Mouse (Mus musculus) liver, embryonic 16.5 days (tissue): ENCODE data around the gene Milr1. TPM values are rescaled to one million over a fixed set of nuclear protein-coding genes. Genes with fewer than 3 reads are reported as not detected.
A peak's percentile ranks its signal among the peaks of the same experiment; 100 is the strongest.

Experiments
- ATAC-seq: fragments of 200-750 bp; cut with Nextera tagmentation; 2 replicates; pipeline ENCODE4 v1.8.0; 2017; ENCODE audit warnings: low read depth, mild to moderate bottlenecking, moderate number of reproducible peaks, moderate library complexity
- H3K27ac ChIP-seq: fragments of 300-500 bp; sonication (generic); 2 replicates; pipeline ENCODE4 v1.5.1; 2014; ENCODE audit warnings: mild to moderate bottlenecking, low read length
- H3K27me3 ChIP-seq: fragments of 300-500 bp; sonication (generic); 2 replicates; pipeline ENCODE4 v1.6.1; 2014; ENCODE audit warnings: low read depth, low read length, mixed read lengths; ENCODE audit not compliant: control insufficient read depth, insufficient read depth
- H3K36me3 ChIP-seq: fragments of 300-500 bp; sonication (generic); 2 replicates; pipeline ENCODE4 v1.6.1; 2014; ENCODE audit warnings: mild to moderate bottlenecking; ENCODE audit not compliant: control insufficient read depth, insufficient read depth
- H3K4me1 ChIP-seq: fragments of 300-500 bp; sonication (generic); 2 replicates; pipeline ENCODE4 v1.6.1; 2014; ENCODE audit warnings: low read depth, low read length, mixed read lengths; ENCODE audit not compliant: control insufficient read depth
- H3K4me2 ChIP-seq: fragments of 300-500 bp; sonication (generic); 2 replicates; pipeline ENCODE4 v1.6.1; 2014; ENCODE audit warnings: low read depth, low read length, mixed read lengths
- H3K4me3 ChIP-seq: fragments of 300-500 bp; sonication (generic); 2 replicates; pipeline ENCODE4 v1.5.1; 2014; ENCODE audit warnings: low read depth, mild to moderate bottlenecking, low read length
- H3K9ac ChIP-seq: fragments of 300-500 bp; sonication (generic); 2 replicates; pipeline ENCODE4 v1.6.1; 2014; ENCODE audit warnings: low read depth, low read length
- H3K9me3 ChIP-seq: fragments of 300-500 bp; sonication (generic); replicated peaks from 2 replicates; pipeline ENCODE4 v1.6.1; 2016; ENCODE audit warnings: low read length; ENCODE audit not compliant: control insufficient read depth
- WGBS: fragments of 180-500 bp; shearing (Covaris S2); extraction: QIAGEN DNeasy Blood & Tissue Kit; methylation state at CpG from one replicate; pipeline ENCODE4 v1.1.7; 2014; ENCODE audit not compliant: insufficient replicate concordance; 5-methylcytosine and 5-hydroxymethylcytosine counted together
- polyA plus RNA-seq: library from polyadenylated mRNA; unstranded; fragments of >200 nt; fragmentation: Nextera tagmentation; extraction: Ambion mirVana; gene quantifications from 2 replicates; pipeline ENCODE4 v1.2.1, GENCODE M21; 2015

Milr1 gene
- polyA plus RNA-seq, 1 experiment from 2014 or later = 2.7 TPM

DNA sequence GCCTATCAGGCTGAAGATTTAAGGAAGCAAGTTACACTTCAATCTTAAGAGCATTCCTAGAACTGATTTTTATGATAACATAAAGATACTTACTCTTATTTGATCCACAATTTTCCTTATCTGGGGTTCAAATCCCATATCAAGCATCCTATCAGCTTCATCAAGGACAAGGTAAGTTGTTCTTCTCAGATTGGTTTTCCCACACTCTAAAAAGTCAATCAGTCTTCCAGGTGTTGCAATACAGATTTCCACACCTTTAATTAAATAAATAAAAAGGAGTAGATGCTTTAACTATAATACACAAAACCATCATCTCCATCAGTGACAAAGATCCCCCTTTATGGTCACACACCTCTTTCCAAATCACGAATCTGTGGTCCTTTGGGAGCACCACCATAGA lies 34.0 kb downstream of the Milr1 start:
- H3K4me2 ChIP-seq = 0 out of 2 replicates have a peak overlapping the region, but pooled peaks have one; percentile 69

GRCm38 (mm10) chr11:106787131-106788025 lies 36.4 kb downstream of the Milr1 start:
- peaks cover 48% of the 10 kb centered on the region for H3K36me3 ChIP-seq
- peak overlapping the region; percentile 98 for H3K9ac ChIP-seq
- no peaks in the 10 kb centered on the region for H3K27me3 ChIP-seq
- H3K4me3 ChIP-seq = peak overlapping the region; percentile 97
- peaks cover 14% of the 10 kb centered on the region for H3K4me1 ChIP-seq
- H3K4me2 ChIP-seq = peak overlapping the region; percentile 75
- H3K27ac ChIP-seq = peak overlapping the region; percentile 99
- peak; percentile 25 for ATAC-seq
- no peaks in the 10 kb centered on the region for H3K9me3 ChIP-seq
- WGBS = under 1% methylated on average over 64 of the region's 65 CpGs

More for the DNA sequence above, 34.0 kb downstream of the Milr1 start:
- Histone ChIP-seq H3K36me3 (peaks cover 56% of the 10 kb centered on the region), H3K4me3 (no peak overlapping the region), H3K4me1 (peaks cover 20% of the 10 kb centered on the region), H3K27me3 (no peaks in the 10 kb centered on the region), H3K9ac (no peak overlapping the region), H3K9me3 (no peaks in the 10 kb centered on the region), H3K27ac (no peak overlapping the region)
- 79% methylated on average over 1 of the region's 1 CpGs for WGBS
- no peak for ATAC-seq

DNA sequence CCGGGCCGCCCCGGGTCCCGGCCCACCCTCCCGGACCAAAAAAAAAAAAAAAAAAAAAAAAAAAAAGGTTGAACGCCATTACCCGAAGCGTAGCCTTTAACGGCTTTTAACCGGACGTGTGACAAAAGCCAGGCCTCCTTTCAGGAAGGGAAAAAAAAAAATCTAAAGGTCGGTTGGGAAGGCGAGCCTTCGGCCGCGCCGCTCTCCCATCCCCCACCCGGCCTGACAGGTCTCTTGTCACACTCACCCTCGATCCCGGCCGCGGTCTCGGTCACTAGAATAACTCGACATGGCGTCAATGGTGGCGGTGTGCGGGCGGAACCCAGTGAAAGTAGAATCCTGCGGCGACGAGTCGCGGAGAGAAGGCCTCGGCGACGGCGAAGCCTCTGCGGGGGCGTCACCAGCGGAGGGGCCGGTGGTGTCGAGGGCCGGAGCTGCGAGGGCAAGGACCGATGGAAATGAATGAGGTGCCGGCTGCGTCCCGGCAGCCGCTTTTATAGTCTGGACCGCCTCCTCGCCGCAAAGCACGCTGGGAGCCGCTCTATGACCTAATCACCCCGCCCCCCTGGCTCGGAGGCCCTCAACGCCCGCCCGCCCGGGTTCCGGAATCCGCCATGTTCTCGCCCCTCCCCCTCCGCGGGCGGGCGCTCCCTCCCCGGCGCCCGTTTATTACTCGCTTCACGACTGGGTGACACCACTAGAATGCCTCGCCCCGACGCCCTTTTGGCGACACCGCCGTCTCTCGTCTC lies 37.2 kb downstream of the Milr1 start:
- peak; percentile 79 for ATAC-seq

DNA sequence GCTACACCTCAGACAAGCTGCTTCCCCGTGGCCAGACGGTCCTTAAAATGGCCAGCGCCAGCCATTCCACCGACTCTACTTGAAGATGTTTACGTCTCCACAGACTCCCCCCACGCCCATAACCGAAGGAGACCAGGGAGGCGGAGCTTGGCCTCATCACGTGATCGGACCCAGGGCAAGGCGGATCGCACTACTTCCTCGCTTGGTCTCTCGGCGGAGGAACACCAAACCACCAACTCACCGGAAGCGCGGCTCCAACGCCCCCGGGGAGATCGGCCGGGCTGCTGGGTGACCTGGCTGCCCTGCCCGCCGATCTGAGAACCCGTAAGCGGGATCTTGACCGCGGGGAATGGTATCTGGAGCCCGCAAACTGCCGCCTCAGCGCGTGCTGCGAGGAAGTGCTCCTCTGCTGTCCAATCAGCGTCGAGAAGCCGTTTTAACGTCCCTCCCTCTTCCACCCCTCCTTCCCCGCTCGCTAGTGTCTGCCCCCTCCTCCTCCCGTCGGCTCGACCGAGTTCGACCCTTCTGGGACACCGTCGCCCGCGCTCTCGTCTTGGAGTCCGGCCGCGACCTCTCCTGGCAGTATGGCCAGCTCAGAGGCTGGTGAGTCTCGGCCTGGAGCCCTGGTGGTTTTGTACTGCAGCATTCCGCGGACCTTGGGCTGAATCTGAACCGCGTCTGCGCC lies 37.9 kb downstream of the Milr1 start, which contains the start of the genes Ddx5 and Cep95:
TSS of gene Ddx5 (minus strand) at position 411 of the 685 bp plus-strand sequence.
TSS of gene Cep95 (plus strand) at position 478 of the 685 bp plus-strand sequence.
- peak within 1 kb of the TSS; percentile 98 for H3K9ac ChIP-seq
- peak within 1 kb of the TSS; percentile 97 for H3K4me3 ChIP-seq
- under 1% methylated on average over 58 of the region's 58 CpGs for WGBS
- peaks cover 11% of the 10 kb centered on the region for H3K4me1 ChIP-seq
- no peaks in the 10 kb centered on the region for H3K27me3 ChIP-seq
- peak within 1 kb of the TSS; percentile 99 for H3K27ac ChIP-seq
- peaks cover 40% of the 10 kb centered on the region for H3K36me3 ChIP-seq
- peak; percentile 88 for ATAC-seq
- peak within 1 kb of the TSS; percentile 75 for H3K4me2 ChIP-seq
- H3K9me3 ChIP-seq = no peaks in the 10 kb centered on the region

More for the DNA sequence above, 37.2 kb downstream of the Milr1 start:
- Histone ChIP-seq H3K4me2 (peak overlapping the region; percentile 75), H3K4me3 (peak overlapping the region; percentile 97), H3K36me3 (peaks cover 43% of the 10 kb centered on the region), H3K27me3 (no peaks in the 10 kb centered on the region), H3K4me1 (peaks cover 11% of the 10 kb centered on the region), H3K27ac (peak overlapping the region; percentile 99), H3K9me3 (no peaks in the 10 kb centered on the region), H3K9ac (peak overlapping the region; percentile 98)
- under 1% methylated on average over 64 of the region's 79 CpGs for WGBS

GRCm38 (mm10) chr11:106789649-106790048 lies 38.6 kb downstream of the Milr1 start:
- Histone ChIP-seq H3K4me3 (peak overlapping the region; percentile 97), H3K9ac (peak overlapping the region; percentile 93), H3K9me3 (no peaks in the 10 kb centered on the region), H3K4me2 (peak overlapping the region; percentile 75), H3K4me1 (peaks cover 11% of the 10 kb centered on the region), H3K36me3 (peaks cover 39% of the 10 kb centered on the region), H3K27ac (peak overlapping the region; percentile 99), H3K27me3 (no peaks in the 10 kb centered on the region)
- ATAC-seq = no peak
- 0% methylated on average over 6 of the region's 6 CpGs for WGBS

GRCm38 (mm10) chr11:106793846-106794245 lies 42.8 kb downstream of the Milr1 start:
- Histone ChIP-seq H3K9ac (no peak overlapping the region), H3K4me1 (no peaks in the 10 kb centered on the region; the same call in 1 of the 2 replicates), H3K36me3 (peaks cover 28% of the 10 kb centered on the region), H3K9me3 (no peaks in the 10 kb centered on the region), H3K4me2 (no peak overlapping the region), H3K27ac (no peak overlapping the region), H3K27me3 (no peaks in the 10 kb centered on the region), H3K4me3 (no peak overlapping the region)
- 63% methylated on average over 4 of the region's 4 CpGs for WGBS
- ATAC-seq = no peak

GRCm38 (mm10) chr11:106795679-106796078 lies 44.7 kb downstream of the Milr1 start:
- Histone ChIP-seq H3K4me1 (no peaks in the 10 kb centered on the region), H3K9me3 (no peaks in the 10 kb centered on the region), H3K27ac (no peak overlapping the region), H3K27me3 (no peaks in the 10 kb centered on the region), H3K36me3 (peaks cover 31% of the 10 kb centered on the region), H3K4me3 (no peak overlapping the region), H3K4me2 (no peak overlapping the region), H3K9ac (no peak overlapping the region)
- ATAC-seq = no peak
- whole genome bisulfite sequencing = 37% methylated on average over 9 of the region's 9 CpGs

DNA sequence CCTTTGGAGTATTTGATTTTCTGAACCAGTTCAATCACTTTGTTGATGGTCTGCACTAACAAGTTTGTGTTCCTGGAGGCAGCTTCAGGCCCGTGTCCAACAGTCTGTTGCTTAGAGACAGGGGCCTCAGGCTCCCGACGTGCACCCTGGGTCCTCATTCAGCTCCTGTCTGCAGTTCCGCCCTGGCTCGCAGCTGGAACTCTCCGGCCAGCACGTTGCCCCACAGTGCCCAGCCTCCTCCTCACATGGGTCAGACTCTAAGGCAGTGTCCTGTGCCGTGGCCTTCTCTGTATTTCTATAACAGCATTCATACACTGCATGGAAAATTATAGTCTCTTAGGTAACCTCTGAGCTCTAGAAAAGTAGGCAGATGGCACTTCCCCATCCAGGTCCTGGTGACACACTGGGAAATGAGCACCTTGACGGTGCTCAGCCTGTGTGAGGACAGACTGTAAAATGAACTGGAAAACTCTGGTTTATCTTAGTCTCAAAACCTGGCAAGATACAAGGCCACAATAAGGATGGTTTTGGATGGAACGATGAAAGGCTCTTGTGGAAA lies 51.1 kb downstream of the Milr1 start:
- Histone ChIP-seq H3K36me3 (peaks cover 20% of the 10 kb centered on the region), H3K27ac (no peak overlapping the region), H3K4me3 (no peak overlapping the region), H3K9me3 (no peaks in the 10 kb centered on the region), H3K4me2 (no peak overlapping the region), H3K9ac (no peak overlapping the region), H3K4me1 (no peaks in the 10 kb centered on the region), H3K27me3 (no peaks in the 10 kb centered on the region)
- ATAC-seq = no peak
- WGBS = 83% methylated on average over 10 of the region's 10 CpGs
